Mouse (Mus musculus): ENCODE measurements around the gene Islr2. TPM values are rescaled to one million over a fixed set of nuclear protein-coding genes. Genes with fewer than 3 reads are reported as not detected.
A peak's percentile ranks its signal among the peaks of the same experiment; 100 is the strongest.

Islr2 gene
- polyA plus RNA-seq, 1 experiment from 2014 or later = 1.4 TPM

DNA sequence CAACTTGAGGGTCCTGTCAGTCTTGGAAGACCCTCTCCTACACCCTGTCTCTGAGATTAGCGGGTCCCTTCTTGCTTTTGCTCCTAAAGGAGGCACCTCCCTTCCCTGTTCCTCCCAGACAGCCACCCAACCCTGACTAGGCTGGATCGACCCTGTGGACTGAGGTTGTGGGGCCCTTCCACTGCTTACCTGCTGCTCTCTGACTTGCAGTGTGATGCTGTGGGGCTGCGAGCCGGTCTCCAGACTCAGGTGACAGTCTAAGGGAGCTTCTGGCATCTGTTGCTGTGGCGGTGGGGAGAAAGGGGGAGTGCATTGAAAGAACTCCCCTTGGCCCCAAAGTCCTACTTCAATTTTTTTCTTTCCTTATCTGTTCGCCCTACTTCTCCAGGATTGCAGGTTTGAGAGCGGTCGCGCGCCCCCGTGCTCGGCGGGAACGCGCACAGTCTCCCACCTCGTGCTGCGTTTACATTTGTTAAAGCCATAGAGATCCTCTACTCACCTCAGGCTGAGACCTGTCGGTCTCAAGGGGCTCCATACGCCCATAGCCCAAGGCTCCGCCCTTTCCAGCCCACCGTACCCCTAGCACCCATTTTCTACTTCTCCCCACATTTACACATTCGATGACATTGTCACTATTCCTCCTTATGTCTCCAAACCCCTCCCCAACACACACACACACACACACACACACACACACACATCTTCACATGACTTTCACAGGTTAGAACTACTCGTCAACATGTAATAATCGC is 2.9 kb downstream of the Islr2 start:
- H3K36me3 ChIP-seq = no peaks in the 10 kb centered on the region
- H3K27me3 ChIP-seq = peaks cover 91% of the 10 kb centered on the region
- H3K4me3 ChIP-seq = peak overlapping the region; percentile 25
- ATAC-seq (ENCODE audit: insufficient number of reproducible peaks, insufficient read depth, low FRiP score, low TSS enrichment, low read depth) = no peak
- WGBS = 2% methylated on average over 24 of the region's 24 CpGs
- peak overlapping the region; percentile 53 for H3K4me2 ChIP-seq
- H3K27ac ChIP-seq = no peak overlapping the region
- H3K9ac ChIP-seq = no peak overlapping the region
- peaks cover 69% of the 10 kb centered on the region for H3K4me1 ChIP-seq
- H3K9me3 ChIP-seq = no peaks in the 10 kb centered on the region

DNA sequence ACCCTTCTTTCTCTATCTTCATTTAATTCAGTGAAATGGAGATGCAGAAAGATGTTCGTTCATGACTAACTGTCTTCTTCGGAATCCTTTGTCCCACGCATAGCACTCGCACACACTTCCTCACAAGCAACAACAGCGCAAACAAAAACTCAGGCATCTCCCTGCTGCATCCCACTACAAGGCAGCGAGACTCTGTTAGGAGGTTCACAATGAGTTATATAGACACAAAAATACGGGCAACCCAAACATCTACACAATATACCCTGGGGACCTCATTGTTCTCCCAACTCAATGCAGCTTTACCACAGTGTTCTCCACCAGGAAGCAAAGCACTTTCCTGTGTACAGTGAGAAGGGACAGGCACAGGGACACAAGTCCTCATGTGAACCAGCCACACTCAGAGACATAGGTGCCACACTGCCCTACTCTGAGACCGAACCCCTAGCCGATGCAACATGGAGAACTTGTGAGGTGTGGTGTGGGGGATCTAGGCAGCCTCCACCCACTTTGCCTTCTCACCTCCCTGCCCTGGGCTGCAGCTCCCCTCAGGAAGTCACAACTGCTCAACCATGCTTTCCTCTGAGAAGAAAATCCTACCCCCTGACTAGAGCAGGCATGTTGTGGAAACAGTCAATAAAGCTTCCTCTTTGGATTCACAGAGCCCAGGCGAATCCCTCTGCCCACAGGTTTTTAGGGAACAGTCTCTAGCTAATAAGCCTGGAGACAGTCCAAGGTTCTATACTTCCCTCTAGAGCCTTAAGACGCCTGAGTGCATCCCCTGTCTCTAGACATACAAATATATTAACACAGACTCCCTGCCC is 3.6 kb downstream of the Islr2 start:
- H3K4me1 ChIP-seq = peaks cover 74% of the 10 kb centered on the region
- H3K27ac ChIP-seq = no peak overlapping the region
- H3K36me3 ChIP-seq = no peaks in the 10 kb centered on the region
- ATAC-seq (ENCODE audit: insufficient number of reproducible peaks, insufficient read depth, low FRiP score, low TSS enrichment, low read depth) = no peak
- H3K9ac ChIP-seq = no peak overlapping the region
- peaks cover 92% of the 10 kb centered on the region for H3K27me3 ChIP-seq
- 10% methylated on average over 11 of the region's 11 CpGs for WGBS
- H3K9me3 ChIP-seq = no peaks in the 10 kb centered on the region
- no peak overlapping the region for H3K4me2 ChIP-seq
- peak overlapping the region; percentile 25; the same call in 1 of the 2 replicates for H3K4me3 ChIP-seq

DNA sequence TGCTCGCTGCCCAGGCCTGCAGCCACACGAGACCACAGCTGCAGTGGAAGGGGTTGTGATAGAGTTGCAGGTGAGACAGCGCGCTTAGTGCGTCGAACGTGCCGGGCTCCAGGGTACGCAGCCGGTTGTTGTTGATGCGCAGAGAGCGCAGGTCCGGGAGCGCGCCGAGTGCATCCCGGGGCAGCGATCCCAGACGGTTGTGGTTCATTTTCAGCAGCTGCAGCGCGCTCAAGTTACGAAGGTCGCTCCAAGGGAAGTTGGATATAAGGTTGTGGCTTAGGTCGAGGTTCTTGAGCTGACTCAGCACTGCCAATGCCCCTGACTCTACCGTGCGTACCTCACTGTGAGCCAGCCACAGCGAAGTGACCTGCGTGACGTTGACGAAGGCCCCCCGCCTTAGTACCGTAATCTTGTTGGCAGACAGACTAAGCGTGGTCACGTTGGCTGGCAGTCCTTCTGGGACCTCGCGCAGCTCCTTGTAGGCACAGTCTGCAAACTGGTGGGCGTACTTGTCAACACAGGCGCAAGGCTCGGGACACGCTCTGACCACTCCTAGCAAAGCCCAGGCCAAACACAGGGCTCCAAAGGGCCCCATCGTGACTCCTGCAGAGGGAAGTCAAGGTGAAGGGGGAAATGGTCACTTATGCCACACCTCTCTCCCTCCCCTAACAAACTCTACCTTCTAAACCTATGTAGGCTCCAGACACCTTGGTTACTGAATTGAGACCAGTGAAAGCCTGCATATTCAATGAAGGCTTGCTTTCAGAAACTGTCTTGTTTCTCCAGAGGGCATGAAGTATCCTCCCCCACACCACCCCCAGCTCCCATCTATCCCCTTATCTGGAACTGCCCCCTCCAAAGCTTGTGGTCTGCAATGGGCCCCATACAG is 4.5 kb downstream of the Islr2 start:
- Histone ChIP-seq H3K9me3 (no peaks in the 10 kb centered on the region), H3K4me3 (peak overlapping the region; percentile 36), H3K36me3 (no peaks in the 10 kb centered on the region), H3K27ac (no peak overlapping the region), H3K27me3 (peaks cover 96% of the 10 kb centered on the region), H3K4me2 (peak overlapping the region; percentile 63), H3K9ac (0 out of 2 replicates have a peak overlapping the region, but pooled peaks have one; percentile 11), H3K4me1 (peaks cover 74% of the 10 kb centered on the region)
- no peak for ATAC-seq (ENCODE audit: insufficient number of reproducible peaks, insufficient read depth, low FRiP score, low TSS enrichment, low read depth)
- 2% methylated on average over 41 of the region's 41 CpGs for WGBS

DNA sequence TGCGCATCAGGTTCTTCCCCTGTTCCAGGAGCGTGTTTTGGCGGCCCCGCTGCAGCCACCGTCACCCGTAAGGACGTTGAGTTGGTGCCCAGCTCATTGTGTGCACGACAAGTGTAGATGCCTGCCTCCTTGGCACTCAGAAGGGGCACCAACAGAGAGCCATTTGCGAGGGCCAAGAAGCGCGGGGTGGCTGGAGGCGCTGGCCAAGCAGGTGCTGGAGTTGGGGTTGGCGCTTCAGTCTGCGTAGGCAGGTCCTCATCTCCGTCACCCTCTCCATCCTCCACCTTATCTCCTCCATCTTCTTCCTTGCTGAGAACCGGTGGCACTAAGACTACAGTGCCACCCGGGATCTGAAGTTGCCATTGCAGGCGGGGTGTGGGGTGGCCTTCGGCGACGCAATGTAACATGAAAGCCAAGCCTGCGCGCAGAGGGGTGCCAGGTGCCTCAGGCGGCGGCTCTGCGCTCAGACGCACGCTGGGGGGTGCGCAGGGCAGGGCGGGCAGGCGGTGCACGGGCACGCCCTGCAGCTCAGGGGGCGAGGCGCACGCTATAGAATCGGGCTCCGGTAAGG is 5.2 kb downstream of the Islr2 start:
- peaks cover 71% of the 10 kb centered on the region for H3K4me1 ChIP-seq
- peak overlapping the region; percentile 36 for H3K4me3 ChIP-seq
- peaks cover 100% of the 10 kb centered on the region for H3K27me3 ChIP-seq
- 0 out of 2 replicates have a peak overlapping the region, but pooled peaks have one; percentile 11 for H3K9ac ChIP-seq
- H3K4me2 ChIP-seq = peak overlapping the region; percentile 63
- no peaks in the 10 kb centered on the region for H3K36me3 ChIP-seq
- H3K9me3 ChIP-seq = no peaks in the 10 kb centered on the region
- ATAC-seq (ENCODE audit: insufficient number of reproducible peaks, insufficient read depth, low FRiP score, low TSS enrichment, low read depth) = no peak
- H3K27ac ChIP-seq = no peak overlapping the region
- WGBS = under 1% methylated on average over 38 of the region's 38 CpGs

DNA sequence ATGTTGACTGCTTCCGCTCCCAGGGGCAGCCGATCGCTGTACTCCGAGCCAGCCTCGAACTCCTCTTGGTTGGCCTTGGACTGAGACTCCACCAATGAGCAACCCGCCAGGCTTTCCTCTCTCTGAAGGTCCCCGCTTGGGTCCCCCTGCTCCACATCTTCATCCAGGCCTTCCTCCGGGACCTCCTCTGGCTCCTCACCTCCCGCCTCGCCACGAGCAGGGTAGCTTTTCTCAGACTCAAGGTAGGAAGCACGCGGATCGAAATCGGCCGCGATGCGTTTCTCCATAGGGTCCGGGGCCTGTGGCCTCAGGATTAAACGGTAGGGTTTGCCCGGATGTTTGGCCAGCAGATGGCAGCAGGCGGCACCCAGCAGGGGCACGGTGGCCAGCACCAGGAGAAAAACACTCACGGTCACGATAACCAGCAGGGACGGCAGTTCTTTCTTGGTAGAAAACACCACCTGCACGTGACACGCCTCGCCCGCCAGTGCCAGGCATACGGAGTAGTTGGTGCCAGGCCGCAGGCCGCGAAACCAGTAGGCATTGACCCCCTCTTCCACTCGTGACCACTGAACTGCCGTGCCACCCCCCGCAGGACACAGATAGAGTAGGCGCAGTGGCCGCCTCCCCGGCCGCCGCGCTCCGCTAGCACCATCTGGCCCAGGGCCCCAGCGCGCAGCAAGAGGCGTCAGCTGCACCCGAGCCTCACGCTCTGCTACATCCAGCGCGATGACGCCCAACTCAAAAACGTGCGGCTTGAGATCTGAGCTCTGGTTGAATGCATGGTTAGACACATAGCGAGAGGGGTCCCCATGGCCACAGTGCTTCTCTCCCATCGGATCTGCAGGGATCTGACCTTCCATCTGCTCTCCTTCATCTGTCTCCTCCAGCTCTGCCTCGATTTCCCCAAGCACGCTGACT is 6.1 kb downstream of the Islr2 start:
- Histone ChIP-seq H3K27me3 (peaks cover 97% of the 10 kb centered on the region), H3K4me1 (peaks cover 70% of the 10 kb centered on the region), H3K27ac (no peak overlapping the region), H3K9me3 (no peaks in the 10 kb centered on the region), H3K36me3 (no peaks in the 10 kb centered on the region), H3K4me3 (peak overlapping the region; percentile 36), H3K9ac (no peak overlapping the region; the same call in 1 of the 2 replicates), H3K4me2 (peak overlapping the region; percentile 63)
- ATAC-seq (ENCODE audit: insufficient number of reproducible peaks, insufficient read depth, low FRiP score, low TSS enrichment, low read depth) = no peak
- 1% methylated on average over 58 of the region's 58 CpGs for WGBS

DNA sequence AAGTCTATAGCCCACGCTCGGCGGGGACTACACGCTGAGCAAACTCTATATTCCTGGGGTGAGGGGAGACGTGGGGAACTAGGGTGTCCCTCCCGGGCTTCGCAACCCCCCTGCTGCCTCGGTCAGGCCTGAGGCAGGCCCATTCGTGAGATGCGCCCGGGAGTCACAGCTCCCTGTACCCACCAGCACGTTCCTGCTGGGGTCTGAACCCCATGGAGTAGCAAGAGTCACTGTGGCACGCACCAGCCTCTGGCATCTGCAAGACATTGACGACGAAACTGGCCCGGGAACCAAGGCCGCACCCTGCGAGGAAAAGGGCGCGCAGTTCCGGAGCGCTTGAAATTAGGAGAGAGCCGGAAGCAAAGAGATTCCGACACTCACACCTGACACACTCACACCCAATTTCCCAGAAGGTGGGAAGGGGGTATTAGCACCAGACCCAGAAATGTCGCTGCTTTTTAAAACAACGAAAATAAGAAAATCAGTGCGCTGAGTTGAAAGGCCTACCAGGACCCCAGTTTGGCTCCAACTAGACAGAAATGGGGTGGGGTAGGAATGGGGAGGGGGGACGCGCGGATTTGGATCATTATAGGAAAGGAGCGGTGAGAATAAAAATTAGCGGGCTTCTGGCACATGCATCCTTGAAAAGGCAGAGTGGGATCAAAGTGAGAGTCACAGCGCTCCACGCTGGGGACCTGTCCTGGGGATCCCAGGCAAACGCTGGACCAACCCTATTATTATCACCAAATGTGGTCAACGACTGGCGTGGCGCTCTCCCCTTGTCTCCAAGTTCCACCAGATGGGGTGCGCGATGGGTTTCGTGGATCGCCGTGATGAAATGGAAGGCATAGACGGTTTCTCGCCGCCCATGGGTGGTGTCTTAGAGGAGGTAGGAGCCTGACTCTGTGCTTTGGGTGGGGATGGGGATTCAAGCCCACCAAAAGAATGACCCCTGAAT is 7.2 kb downstream of the Islr2 start:
- Histone ChIP-seq H3K9ac (no peak overlapping the region), H3K9me3 (no peaks in the 10 kb centered on the region), H3K4me3 (peak overlapping the region; percentile 36), H3K4me2 (peak overlapping the region; percentile 63), H3K27ac (no peak overlapping the region), H3K27me3 (peaks cover 85% of the 10 kb centered on the region), H3K4me1 (peaks cover 63% of the 10 kb centered on the region), H3K36me3 (no peaks in the 10 kb centered on the region)
- 3% methylated on average over 46 of the region's 46 CpGs for WGBS
- no peak for ATAC-seq (ENCODE audit: insufficient number of reproducible peaks, insufficient read depth, low FRiP score, low TSS enrichment, low read depth)

DNA sequence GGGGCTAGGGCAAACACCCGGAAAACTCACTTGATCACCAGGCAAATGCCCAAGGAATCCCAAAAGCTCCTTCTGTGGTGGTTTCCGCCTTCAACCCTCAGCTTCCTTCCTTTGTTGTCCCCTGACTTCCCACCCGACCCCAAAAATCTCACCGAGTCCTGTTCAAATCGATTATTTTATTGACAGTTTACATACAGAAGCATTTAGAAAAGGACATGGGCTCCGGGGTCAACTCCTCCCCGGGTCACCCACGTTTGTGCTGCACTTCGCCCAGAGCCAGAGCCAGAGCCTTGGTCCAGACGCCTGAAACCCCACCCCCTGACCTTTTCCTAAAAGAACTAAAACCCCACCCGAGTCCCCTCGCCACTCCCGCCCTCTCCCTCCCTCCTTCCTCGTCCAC is 8.0 kb downstream of the Islr2 start:
- Histone ChIP-seq H3K27me3 (peaks cover 78% of the 10 kb centered on the region), H3K9me3 (no peaks in the 10 kb centered on the region), H3K36me3 (no peaks in the 10 kb centered on the region), H3K27ac (no peak overlapping the region), H3K4me2 (peak overlapping the region; percentile 63), H3K4me1 (peaks cover 56% of the 10 kb centered on the region), H3K9ac (no peak overlapping the region), H3K4me3 (peak overlapping the region; percentile 14)
- no peak for ATAC-seq (ENCODE audit: insufficient number of reproducible peaks, insufficient read depth, low FRiP score, low TSS enrichment, low read depth)
- 3% methylated on average over 14 of the region's 14 CpGs for WGBS

DNA sequence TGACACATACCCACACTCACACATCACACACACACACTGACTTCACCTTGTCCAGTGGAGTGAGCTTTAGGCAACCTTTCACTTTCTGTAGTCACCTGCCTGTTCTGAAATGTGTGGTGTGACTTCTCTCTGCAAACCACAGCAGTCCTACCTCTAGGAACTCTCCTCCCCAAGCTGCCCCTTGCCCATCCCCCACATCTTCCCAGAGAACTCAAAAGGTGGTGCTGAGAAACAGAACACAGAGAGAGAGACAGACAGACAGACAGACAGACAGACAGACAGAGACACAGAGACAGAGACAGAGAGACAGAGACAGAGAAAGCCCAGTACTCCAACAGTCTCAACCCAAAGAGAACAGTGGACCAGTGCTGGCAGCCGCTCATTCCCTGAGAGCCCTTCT is 8.4 kb downstream of the Islr2 start:
- 8% methylated on average over 1 of the region's 1 CpGs for WGBS
- H3K27ac ChIP-seq = no peak overlapping the region
- peaks cover 51% of the 10 kb centered on the region for H3K4me1 ChIP-seq
- no peaks in the 10 kb centered on the region for H3K9me3 ChIP-seq
- H3K36me3 ChIP-seq = no peaks in the 10 kb centered on the region
- H3K27me3 ChIP-seq = peaks cover 73% of the 10 kb centered on the region
- H3K9ac ChIP-seq = no peak overlapping the region
- no peak overlapping the region for H3K4me2 ChIP-seq
- ATAC-seq (ENCODE audit: insufficient number of reproducible peaks, insufficient read depth, low FRiP score, low TSS enrichment, low read depth) = no peak
- H3K4me3 ChIP-seq = no peak overlapping the region

DNA sequence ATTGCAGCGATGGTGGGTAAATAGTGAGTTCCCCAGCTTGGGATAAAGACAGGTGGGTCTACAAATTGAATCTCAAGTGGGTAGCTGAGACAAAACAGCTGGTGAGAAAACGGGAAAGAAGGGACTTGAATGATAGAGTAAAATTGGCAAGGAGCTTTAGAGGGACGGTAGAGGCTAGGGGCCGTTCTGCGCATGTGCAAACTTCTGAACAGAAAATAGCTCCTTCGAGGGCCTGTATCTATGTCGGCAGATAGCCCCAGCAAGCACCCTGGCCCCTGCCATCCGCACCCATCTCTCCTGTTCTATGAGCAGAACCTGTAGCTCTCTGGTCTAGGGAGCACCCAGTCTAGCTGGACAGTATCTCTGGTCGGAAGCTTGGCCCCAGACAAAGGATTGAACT is 9.9 kb downstream of the Islr2 start:
- H3K9me3 ChIP-seq = no peaks in the 10 kb centered on the region
- H3K4me3 ChIP-seq = no peak overlapping the region
- ATAC-seq (ENCODE audit: insufficient number of reproducible peaks, insufficient read depth, low FRiP score, low TSS enrichment, low read depth) = no peak
- no peaks in the 10 kb centered on the region for H3K36me3 ChIP-seq
- WGBS = 63% methylated on average over 9 of the region's 9 CpGs
- H3K27me3 ChIP-seq = peaks cover 64% of the 10 kb centered on the region
- H3K4me1 ChIP-seq = peaks cover 37% of the 10 kb centered on the region
- H3K9ac ChIP-seq = no peak overlapping the region
- no peak overlapping the region for H3K27ac ChIP-seq
- no peak overlapping the region for H3K4me2 ChIP-seq

All from embryonic facial prominence, embryonic 13.5 days (tissue).